Comparison of ENCODE assay signal across 10 mouse cellular contexts in the genomic region with DNA sequence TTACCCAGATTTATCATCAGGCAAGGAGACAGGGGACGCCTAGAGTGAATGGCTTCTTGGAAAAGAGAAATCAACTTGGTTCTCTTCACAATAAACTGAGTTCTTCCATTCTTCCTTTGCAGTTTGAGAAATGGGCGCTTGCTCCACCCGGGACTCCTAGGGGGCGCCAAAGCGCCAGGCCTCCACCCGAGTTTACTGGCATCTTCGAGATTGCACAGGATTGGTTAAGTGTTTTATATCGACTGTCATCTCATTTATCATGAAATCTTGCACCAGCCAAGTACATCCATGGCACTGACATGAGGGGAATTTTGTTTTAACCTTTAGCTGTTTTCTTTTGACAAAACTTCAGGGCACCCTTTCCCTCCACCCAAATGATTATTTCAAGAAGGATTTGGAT. TPM values are rescaled to one million over a fixed set of nuclear protein-coding genes. Genes with fewer than 3 reads are reported as not detected.
DNase-seq lines count a peak whose midpoint lies in the region; ATAC-seq and TF ChIP-seq lines count a peak whose summit lies in the region.
"Had no signal": no experiment of that assay in that cellular context is flagged by ENCODE, and none has a peak within 500 bp of the region (broad histone marks: within the 10 kb centered on the region; RNA-seq: fewer than 3 reads in every experiment).

No protein-coding gene starts in this region.

- no peaks in the 10 kb centered on the region for H3K4me1 ChIP-seq in intestine, postnatal 0 days (replicated peaks; ENCODE audit: control insufficient read depth, insufficient read depth, low read length)
- peaks cover 17% of the 10 kb centered on the region for H3K4me1 ChIP-seq in intestine, embryonic 15.5 days (replicated peaks)
- no peaks in the 10 kb centered on the region for H3K4me1 ChIP-seq in MEL (ENCODE audit: control insufficient read depth in 1 of 2, insufficient read depth in 2 of 2, low read length in 2 of 2)
- H3K4me1 ChIP-seq in limb, embryonic 11.5 days (ENCODE audit: control insufficient read depth, insufficient read depth, low read length), result peaks cover 10% of the 10 kb centered on the region; the same call in 1 of the 2 replicates

- peak; percentile 23 for TF ChIP-seq RAD21 in MEL (IDR thresholded peaks at IDR 0.05; ENCODE audit: low read depth, low read length)

- H3K4me3 ChIP-seq in intestine, postnatal 0 days (ENCODE audit: low read depth, low read length), result no peak overlapping the region
- H3K4me3 ChIP-seq in intestine, embryonic 15.5 days (replicated peaks), result no peak overlapping the region
- no peak overlapping the region for H3K4me3 ChIP-seq in MEL (ENCODE audit: control insufficient read depth in 1 of 2, insufficient read depth in 1 of 2, low read depth in 2 of 2, low read length in 2 of 2)
- H3K4me3 ChIP-seq in limb, embryonic 11.5 days (ENCODE audit: low read depth, low read length), result no peak overlapping the region
- H3K4me3 ChIP-seq: embryonic facial prominence, embryonic 12.5 days; lung, embryonic 15.5 days had no signal

- no peak for TF ChIP-seq EP300 in MEL (IDR thresholded peaks at IDR 0.05; ENCODE audit: low read depth in 1 of 2, low read length in 2 of 2)

- no peaks in the 10 kb centered on the region for H3K79me2 ChIP-seq in MEL (ENCODE audit: control insufficient read depth, insufficient read depth, low read length, poor library complexity)

- WGBS in intestine, postnatal 0 days, result 13% methylated on average over 8 of the region's 8 CpGs
- 20% methylated on average over 8 of the region's 8 CpGs for WGBS in intestine, embryonic 15.5 days
- 16% methylated on average over 8 of the region's 8 CpGs for WGBS in limb, embryonic 11.5 days

- DNase-seq in MEL (ENCODE audit: low read depth, low spot score) (peak; percentile 7), MN1 (ENCODE audit: low spot score) (no peak)
- DNase-seq in brain, embryonic 14.5 days (ENCODE audit: low read depth), result peak; percentile 78
- DNase-seq in heart, postnatal 4 days, result peak; percentile 74
- peak; percentile 78 for DNase-seq in limb, embryonic 11.5 days (ENCODE audit: low spot score)
- DNase-seq in skeletal muscle tissue, adult 2 months (ENCODE audit: low read depth, low spot score), result peak; percentile 27

- H3K4me2 ChIP-seq in intestine, postnatal 0 days (replicated peaks; ENCODE audit: low read depth), result no peak overlapping the region
- H3K4me2 ChIP-seq in intestine, embryonic 15.5 days (replicated peaks), result no peak overlapping the region
- no peak overlapping the region for H3K4me2 ChIP-seq in limb, embryonic 11.5 days (ENCODE audit: low read depth, severe bottlenecking)
- H3K4me2 ChIP-seq: embryonic facial prominence, embryonic 12.5 days; lung, embryonic 15.5 days had no signal

- no peak overlapping the region for H3K27ac ChIP-seq in intestine, postnatal 0 days (ENCODE audit: low read depth, low read length)
- no peak overlapping the region for H3K27ac ChIP-seq in intestine, embryonic 15.5 days
- no peak overlapping the region for H3K27ac ChIP-seq in MEL (ENCODE audit: control insufficient read depth, low read depth, low read length)
- H3K27ac ChIP-seq in limb, embryonic 11.5 days (replicated peaks; ENCODE audit: low read depth, low read length), result no peak overlapping the region
- H3K27ac ChIP-seq: embryonic facial prominence, embryonic 12.5 days; lung, embryonic 15.5 days had no signal

- peak; percentile 78 for TF ChIP-seq CTCF in intestine, postnatal 0 days (IDR thresholded peaks at IDR 0.05; ENCODE audit: low read depth)
- peak; percentile 17 to 73 (median 33); a peak in 5 of 6 replicates for TF ChIP-seq CTCF in MEL (IDR thresholded peaks at IDR 0.05 in 2 of 3, conservative IDR thresholded peaks at IDR 0.05 in 1 of 3; ENCODE audit: control insufficient read depth in 1 of 3, insufficient read depth in 1 of 3, low read depth in 2 of 3, low read length in 3 of 3, poor library complexity in 1 of 3, severe bottlenecking in 1 of 3)
- TF ChIP-seq CTCF in brain, embryonic 14.5 days (IDR thresholded peaks at IDR 0.05; ENCODE audit: borderline replicate concordance, extremely low read depth, insufficient read depth, insufficient read length), result peak; percentile 84

- H3K36me3 ChIP-seq in intestine, postnatal 0 days (ENCODE audit: control insufficient read depth, insufficient read depth), result no peaks in the 10 kb centered on the region
- H3K36me3 ChIP-seq in intestine, embryonic 15.5 days, result no peaks in the 10 kb centered on the region
- no peaks in the 10 kb centered on the region for H3K36me3 ChIP-seq in MEL (ENCODE audit: control insufficient read depth in 1 of 2, insufficient read depth in 2 of 2, low read length in 2 of 2)
- H3K36me3 ChIP-seq in limb, embryonic 11.5 days (ENCODE audit: control insufficient read depth, insufficient read depth, low read length), result no peaks in the 10 kb centered on the region
- H3K36me3 ChIP-seq: embryonic facial prominence, embryonic 12.5 days; lung, embryonic 15.5 days had no signal

- no peaks in the 10 kb centered on the region for H3K9me3 ChIP-seq in intestine, postnatal 0 days (ENCODE audit: control insufficient read depth)
- H3K9me3 ChIP-seq in intestine, embryonic 15.5 days, result no peaks in the 10 kb centered on the region
- no peaks in the 10 kb centered on the region for H3K9me3 ChIP-seq in MEL (replicated peaks; ENCODE audit: insufficient read depth, low read length)
- H3K9me3 ChIP-seq in limb, embryonic 11.5 days (ENCODE audit: control insufficient read depth, low read length), result no peaks in the 10 kb centered on the region
- H3K9me3 ChIP-seq: embryonic facial prominence, embryonic 12.5 days; lung, embryonic 15.5 days had no signal

- ATAC-seq in intestine, postnatal 0 days, result no peak
- no peak for ATAC-seq in intestine, embryonic 15.5 days
- ATAC-seq in limb, embryonic 11.5 days (ENCODE audit: insufficient number of reproducible peaks, low FRiP score, low TSS enrichment, low read depth), result no peak

- no peak for TF ChIP-seq POLR2A in MEL (IDR thresholded peaks at IDR 0.05; ENCODE audit: control insufficient read depth in 1 of 2, insufficient read depth in 1 of 2, low read depth in 1 of 2, low read length in 2 of 2, poor library complexity in 1 of 2)
- TF ChIP-seq POLR2A in brain, embryonic 14.5 days (IDR thresholded peaks at IDR 0.05; ENCODE audit: borderline replicate concordance, extremely low read depth, insufficient read depth, insufficient read length, poor library complexity, severe bottlenecking), result no peak

- peaks cover 39% of the 10 kb centered on the region for H3K27me3 ChIP-seq in intestine, postnatal 0 days (replicated peaks; ENCODE audit: control insufficient read depth, insufficient read depth, low read length)
- H3K27me3 ChIP-seq in intestine, embryonic 15.5 days (replicated peaks), result peaks cover 34% of the 10 kb centered on the region
- H3K27me3 ChIP-seq in MEL (ENCODE audit: control insufficient read depth in 1 of 2, insufficient read depth in 2 of 2, low read length in 2 of 2), result no peaks in the 10 kb centered on the region
- peaks cover 30% of the 10 kb centered on the region for H3K27me3 ChIP-seq in limb, embryonic 11.5 days (ENCODE audit: control insufficient read depth, insufficient read depth, low read length)

- H3K9ac ChIP-seq in intestine, postnatal 0 days (ENCODE audit: low read depth, low read length), result no peak overlapping the region
- H3K9ac ChIP-seq in intestine, embryonic 15.5 days, result no peak overlapping the region
- H3K9ac ChIP-seq in MEL (ENCODE audit: control insufficient read depth, low read depth, low read length, poor library complexity, severe bottlenecking), result no peak overlapping the region
- H3K9ac ChIP-seq in limb, embryonic 11.5 days (ENCODE audit: low read length), result no peak overlapping the region
- H3K9ac ChIP-seq: embryonic facial prominence, embryonic 12.5 days; lung, embryonic 15.5 days had no signal

TF ChIP-seq in MEL, 35 proteins besides CTCF, POLR2A, EP300 and RAD21 (continues in another document):
- TF ChIP-seq MYB (IDR thresholded peaks at IDR 0.05; ENCODE audit: low read depth, low read length) (no peak), ZC3H11A (IDR thresholded peaks at IDR 0.05; ENCODE audit: low read depth, low read length) (no peak), POLR2AphosphoS2 (IDR thresholded peaks at IDR 0.05; ENCODE audit: low read length) (no peak), ZNF384 (IDR thresholded peaks at IDR 0.05; ENCODE audit: low read depth, low read length) (no peak), HCFC1 (IDR thresholded peaks at IDR 0.05; ENCODE audit: low read depth, low read length) (no peak), GABPA (IDR thresholded peaks at IDR 0.05; ENCODE audit: low read depth, low read length) (no peak), BHLHE40 (IDR thresholded peaks at IDR 0.05; ENCODE audit: borderline replicate concordance, low read depth, low read length) (no peak), RCOR1 (IDR thresholded peaks at IDR 0.05; ENCODE audit: low read depth, low read length) (no peak)

RNA-seq across cellular contexts. Expression of gene Igfbp3, which starts 2.0 kb away (rescaled TPM):
- polyA plus RNA-seq in intestine, postnatal 0 days (2015; fragmentation: Nextera tagmentation; extraction: Ambion mirVana), result 52.7 and 57.1 TPM in 2 replicates
- 41.4 and 46.0 TPM in 2 replicates for polyA plus RNA-seq in intestine, embryonic 15.5 days (2015; fragmentation: Nextera tagmentation; extraction: Ambion mirVana)
- not detected in 2 replicates for total RNA-seq in MEL (2012; rRNA removed)
- not detected for polyA plus RNA-seq in MEL (2012; ENCODE audit: insufficient read depth in 1 of 2, insufficient read length in 2 of 2, low read depth in 1 of 2, low replicate concordance in 2 of 2, missing spikeins in 1 of 2)
- 22.6 and 33.6 TPM in 2 replicates for polyA plus RNA-seq in brain, embryonic 14.5 days (2012; rRNA removed)
- 10 to 100 TPM; 19.2 to 23.6 TPM for total RNA-seq in heart, postnatal 4 days (2021)
- 69.4 and 73.0 TPM in 2 replicates for polyA plus RNA-seq in limb, embryonic 11.5 days (2014; fragmentation: Nextera tagmentation; extraction: Ambion mirVana)

RNA-seq across cellular contexts. Expression of gene Igfbp1, which starts 18.1 kb away (rescaled TPM):
- polyA plus RNA-seq in intestine, postnatal 0 days (2015; fragmentation: Nextera tagmentation; extraction: Ambion mirVana), result 0.12 TPM in 1 of 2 replicates, not detected in the other
- 3.2 and 9.4 TPM in 2 replicates for polyA plus RNA-seq in intestine, embryonic 15.5 days (2015; fragmentation: Nextera tagmentation; extraction: Ambion mirVana)
- total RNA-seq in MEL (2012; rRNA removed), result not detected in 2 replicates
- not detected for polyA plus RNA-seq in MEL (2012; ENCODE audit: insufficient read depth in 1 of 2, insufficient read length in 2 of 2, low read depth in 1 of 2, low replicate concordance in 2 of 2, missing spikeins in 1 of 2)
- 0.15 and 0.22 TPM in 2 replicates for polyA plus RNA-seq in brain, embryonic 14.5 days (2012; rRNA removed)
- total RNA-seq in heart, postnatal 4 days (2021), result not detected
- polyA plus RNA-seq in limb, embryonic 11.5 days (2014; fragmentation: Nextera tagmentation; extraction: Ambion mirVana), result 0.37 and 0.40 TPM in 2 replicates

RNA-seq across cellular contexts. Expression of gene Gm11985, which starts 27.3 kb away (rescaled TPM):
- polyA plus RNA-seq in intestine, postnatal 0 days (2015; fragmentation: Nextera tagmentation; extraction: Ambion mirVana), result not detected in 2 replicates
- not detected in 2 replicates for polyA plus RNA-seq in intestine, embryonic 15.5 days (2015; fragmentation: Nextera tagmentation; extraction: Ambion mirVana)
- not detected in 2 replicates for total RNA-seq in MEL (2012; rRNA removed)
- polyA plus RNA-seq in MEL (2012; ENCODE audit: insufficient read depth in 1 of 2, insufficient read length in 2 of 2, low read depth in 1 of 2, low replicate concordance in 2 of 2, missing spikeins in 1 of 2), result not detected
- polyA plus RNA-seq in brain, embryonic 14.5 days (2012; rRNA removed), result not detected in 2 replicates
- total RNA-seq in heart, postnatal 4 days (2021), result not detected
- polyA plus RNA-seq in limb, embryonic 11.5 days (2014; fragmentation: Nextera tagmentation; extraction: Ambion mirVana), result not detected in 2 replicates
- polyA plus RNA-seq: embryonic facial prominence, embryonic 12.5 days; lung, embryonic 15.5 days had no signal

Comparison
In these comparisons a context has a peak if more than half of its experiments do, and no peak if none do; other contexts are left out.
1. CTCF ChIP-seq: peak in every context shown above with its lines; median percentile 84 in brain, embryonic 14.5 days; 78 in intestine, postnatal 0 days; 33 in MEL.
2. RNA of gene Igfbp3, which starts 2.0 kb away (polyA plus RNA-seq): 69.4 to 73.0 TPM in limb, embryonic 11.5 days, 52.7 to 57.1 TPM in intestine, postnatal 0 days, 41.4 to 46.0 TPM in intestine, embryonic 15.5 days and 22.6 to 33.6 TPM in brain, embryonic 14.5 days; not detected in MEL; every median in the first group is over 10 times any median in the second.